13 mouse cellular contexts compared by ENCODE assay signal in the genomic region with DNA sequence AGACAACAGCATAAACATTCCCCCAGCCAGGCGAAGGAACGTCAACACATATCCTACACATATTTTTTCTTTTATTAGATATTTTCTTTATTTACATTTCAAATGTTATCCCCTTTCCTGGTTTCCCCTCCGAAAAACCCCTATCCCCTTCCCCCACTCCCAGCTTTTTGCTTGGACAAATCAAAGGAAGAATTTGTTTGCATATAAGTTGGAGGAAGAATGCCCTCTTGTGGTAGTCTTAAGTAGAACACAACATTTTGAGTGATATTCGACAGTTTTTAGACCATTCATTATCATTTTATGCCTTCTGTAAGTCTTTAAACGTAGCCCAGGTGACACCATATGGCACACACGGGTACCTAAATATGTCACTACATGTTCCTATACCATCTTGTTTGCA. TPM values are rescaled to one million over a fixed set of nuclear protein-coding genes. Genes with fewer than 3 reads are reported as not detected.
DNase-seq lines count a peak whose midpoint lies in the region; ATAC-seq and TF ChIP-seq lines count a peak whose summit lies in the region.
"Had no signal": no experiment of that assay in that cellular context is flagged by ENCODE, and none has a peak within 500 bp of the region (broad histone marks: within the 10 kb centered on the region; RNA-seq: fewer than 3 reads in every experiment).

No protein-coding gene starts in this region.

- H3K9ac ChIP-seq in hindbrain, embryonic 14.5 days: no peak overlapping the region
- no peak overlapping the region for H3K9ac ChIP-seq in hindbrain, embryonic 13.5 days
- no peak overlapping the region for H3K9ac ChIP-seq in midbrain, embryonic 16.5 days (ENCODE audit: low read depth, low read length)
- H3K9ac ChIP-seq: heart, embryonic 15.5 days had no signal

- no peak for TF ChIP-seq CTCF in brain, embryonic 14.5 days (IDR thresholded peaks at IDR 0.05; ENCODE audit: borderline replicate concordance, extremely low read depth, insufficient read depth, insufficient read length)

- no peak for ATAC-seq in hindbrain, embryonic 14.5 days (ENCODE audit: low FRiP score)
- ATAC-seq in hindbrain, embryonic 13.5 days (ENCODE audit: low FRiP score): no peak
- ATAC-seq in midbrain, embryonic 16.5 days: peak; percentile 33; the same call in 1 of the 2 replicates

- TF ChIP-seq POLR2A in brain, embryonic 14.5 days (IDR thresholded peaks at IDR 0.05; ENCODE audit: borderline replicate concordance, extremely low read depth, insufficient read depth, insufficient read length, poor library complexity, severe bottlenecking): no peak

- DNase-seq in hindbrain, embryonic 14.5 days (ENCODE audit: low spot score): peak; percentile 62
- DNase-seq in midbrain, embryonic 10.5 days (ENCODE audit: low spot score): no peak
- peak; percentile 61 for DNase-seq in brain, embryonic 14.5 days (ENCODE audit: low read depth)
- DNase-seq in splenic B cell, adult 2 months (ENCODE audit: low read depth, low spot score): peak; percentile 38
- no peak for DNase-seq in neural tube, embryonic 10.5 days (ENCODE audit: extremely low spot score, low spot score)
- DNase-seq in left cerebral cortex, adult 9 months (ENCODE audit: low spot score in 2 of 2): no peak
- DNase-seq: kidney, postnatal 4 days had no signal

- H3K4me2 ChIP-seq in hindbrain, embryonic 14.5 days (replicated peaks): no peak overlapping the region
- H3K4me2 ChIP-seq in hindbrain, embryonic 13.5 days: no peak overlapping the region
- no peak overlapping the region for H3K4me2 ChIP-seq in midbrain, embryonic 16.5 days (ENCODE audit: low read length)
- H3K4me2 ChIP-seq: heart, embryonic 15.5 days had no signal

- H3K36me3 ChIP-seq in hindbrain, embryonic 14.5 days (replicated peaks; ENCODE audit: control insufficient read depth, insufficient read depth): no peaks in the 10 kb centered on the region
- H3K36me3 ChIP-seq in hindbrain, embryonic 13.5 days: no peaks in the 10 kb centered on the region
- no peaks in the 10 kb centered on the region for H3K36me3 ChIP-seq in midbrain, embryonic 16.5 days (ENCODE audit: control insufficient read depth, insufficient read depth, low read length)
- no peaks in the 10 kb centered on the region for H3K36me3 ChIP-seq in midbrain, embryonic 10.5 days
- peaks cover 37% of the 10 kb centered on the region for H3K36me3 ChIP-seq in splenic B cell, adult 2 months (ENCODE audit: control insufficient read depth, insufficient read depth, low read length, poor library complexity, severe bottlenecking)
- H3K36me3 ChIP-seq: heart, embryonic 15.5 days had no signal

- no peaks in the 10 kb centered on the region for H3K27me3 ChIP-seq in hindbrain, embryonic 14.5 days (ENCODE audit: control insufficient read depth, insufficient read depth, low read length)
- no peaks in the 10 kb centered on the region for H3K27me3 ChIP-seq in hindbrain, embryonic 13.5 days
- H3K27me3 ChIP-seq in midbrain, embryonic 16.5 days (ENCODE audit: control insufficient read depth, insufficient read depth, low read depth, low read length): no peaks in the 10 kb centered on the region
- no peaks in the 10 kb centered on the region for H3K27me3 ChIP-seq in midbrain, embryonic 10.5 days (ENCODE audit: low read depth, poor library complexity, severe bottlenecking)
- H3K27me3 ChIP-seq in splenic B cell, adult 2 months (ENCODE audit: control insufficient read depth, insufficient read depth, low read length, poor library complexity, severe bottlenecking): no peaks in the 10 kb centered on the region
- H3K27me3 ChIP-seq: heart, embryonic 15.5 days had no signal

- 41% methylated on average over 6 of the region's 6 CpGs for WGBS in hindbrain, embryonic 14.5 days
- 49% methylated on average over 6 of the region's 6 CpGs for WGBS in hindbrain, embryonic 13.5 days
- 50% methylated on average over 6 of the region's 6 CpGs for WGBS in midbrain, embryonic 16.5 days
- 53% methylated on average over 6 of the region's 6 CpGs for WGBS in midbrain, embryonic 10.5 days

- no peaks in the 10 kb centered on the region for H3K4me1 ChIP-seq in hindbrain, embryonic 14.5 days (replicated peaks; ENCODE audit: control insufficient read depth, insufficient read depth, low read length)
- peaks cover 5% of the 10 kb centered on the region; the same call in 1 of the 2 replicates for H3K4me1 ChIP-seq in hindbrain, embryonic 13.5 days (replicated peaks)
- peaks cover 6% of the 10 kb centered on the region; the same call in 1 of the 2 replicates for H3K4me1 ChIP-seq in midbrain, embryonic 16.5 days (ENCODE audit: control insufficient read depth, insufficient read depth, low read length)
- H3K4me1 ChIP-seq in midbrain, embryonic 10.5 days: no peaks in the 10 kb centered on the region
- H3K4me1 ChIP-seq: heart, embryonic 15.5 days had no signal

- H3K4me3 ChIP-seq in hindbrain, embryonic 14.5 days (replicated peaks; ENCODE audit: low read length): no peak overlapping the region
- H3K4me3 ChIP-seq in hindbrain, embryonic 13.5 days: no peak overlapping the region
- H3K4me3 ChIP-seq in midbrain, embryonic 16.5 days (ENCODE audit: low read depth, low read length): no peak overlapping the region
- H3K4me3 ChIP-seq in midbrain, embryonic 10.5 days: no peak overlapping the region
- H3K4me3 ChIP-seq: heart, embryonic 15.5 days had no signal

- no peak overlapping the region for H3K27ac ChIP-seq in hindbrain, embryonic 14.5 days
- H3K27ac ChIP-seq in hindbrain, embryonic 13.5 days: no peak overlapping the region
- no peak overlapping the region for H3K27ac ChIP-seq in midbrain, embryonic 16.5 days (ENCODE audit: low read length)
- H3K27ac ChIP-seq in midbrain, embryonic 10.5 days (replicated peaks): no peak overlapping the region
- H3K27ac ChIP-seq: heart, embryonic 15.5 days had no signal

- no peaks in the 10 kb centered on the region for H3K9me3 ChIP-seq in hindbrain, embryonic 14.5 days (ENCODE audit: control insufficient read depth, low read length)
- no peaks in the 10 kb centered on the region for H3K9me3 ChIP-seq in hindbrain, embryonic 13.5 days
- H3K9me3 ChIP-seq in midbrain, embryonic 16.5 days (replicated peaks; ENCODE audit: control insufficient read depth, low read length, poor library complexity, severe bottlenecking): no peaks in the 10 kb centered on the region
- no peaks in the 10 kb centered on the region for H3K9me3 ChIP-seq in midbrain, embryonic 10.5 days (replicated peaks)
- H3K9me3 ChIP-seq: heart, embryonic 15.5 days had no signal

RNA-seq across cellular contexts. Expression of gene Gm45261, which starts 54.6 kb away (rescaled TPM):
- polyA plus RNA-seq in hindbrain, embryonic 14.5 days (2014; fragmentation: Nextera tagmentation; extraction: Ambion mirVana): not detected in 2 replicates
- polyA plus RNA-seq in hindbrain, embryonic 13.5 days (2015; fragmentation: Nextera tagmentation; extraction: Ambion mirVana): not detected in 2 replicates
- polyA plus RNA-seq in midbrain, embryonic 16.5 days (2015; fragmentation: Nextera tagmentation; extraction: Ambion mirVana): not detected in 2 replicates
- not detected in 2 replicates for polyA plus RNA-seq in midbrain, embryonic 10.5 days (2016; fragmentation: Nextera tagmentation; extraction: Ambion mirVana)
- polyA plus RNA-seq in brain, embryonic 14.5 days (2012; rRNA removed): not detected in 2 replicates
- polyA plus RNA-seq: cortical plate, adult 2 months; frontal cortex, adult 2 months; heart, embryonic 15.5 days; limb, embryonic 11.5 days had no signal

Comparison
In these comparisons a context has a peak if more than half of its experiments do, and no peak if none do; other contexts are left out.
1. DNase-seq: peak in hindbrain, embryonic 14.5 days (single experiment), brain, embryonic 14.5 days (single experiment) and splenic B cell, adult 2 months (single experiment); none in midbrain, embryonic 10.5 days (single experiment), neural tube, embryonic 10.5 days (single experiment) and left cerebral cortex, adult 9 months (0 of 2).